Mouse (Mus musculus) spleen, postnatal 0 days (tissue): ENCODE measurements around the gene Dtd2. TPM values are rescaled to one million over a fixed set of nuclear protein-coding genes. Genes with fewer than 3 reads are reported as not detected.

Source experiments
- polyA plus RNA-seq: library from polyadenylated mRNA; unstranded; fragments of >200 nt; fragmentation: Nextera tagmentation; extraction: Ambion mirVana; gene quantifications from 2 replicates; pipeline ENCODE4 v1.2.1, GENCODE M21; 2015

The Dtd2 gene
- 27.6 and 28.9 TPM in 2 replicates for polyA plus RNA-seq

DNA sequence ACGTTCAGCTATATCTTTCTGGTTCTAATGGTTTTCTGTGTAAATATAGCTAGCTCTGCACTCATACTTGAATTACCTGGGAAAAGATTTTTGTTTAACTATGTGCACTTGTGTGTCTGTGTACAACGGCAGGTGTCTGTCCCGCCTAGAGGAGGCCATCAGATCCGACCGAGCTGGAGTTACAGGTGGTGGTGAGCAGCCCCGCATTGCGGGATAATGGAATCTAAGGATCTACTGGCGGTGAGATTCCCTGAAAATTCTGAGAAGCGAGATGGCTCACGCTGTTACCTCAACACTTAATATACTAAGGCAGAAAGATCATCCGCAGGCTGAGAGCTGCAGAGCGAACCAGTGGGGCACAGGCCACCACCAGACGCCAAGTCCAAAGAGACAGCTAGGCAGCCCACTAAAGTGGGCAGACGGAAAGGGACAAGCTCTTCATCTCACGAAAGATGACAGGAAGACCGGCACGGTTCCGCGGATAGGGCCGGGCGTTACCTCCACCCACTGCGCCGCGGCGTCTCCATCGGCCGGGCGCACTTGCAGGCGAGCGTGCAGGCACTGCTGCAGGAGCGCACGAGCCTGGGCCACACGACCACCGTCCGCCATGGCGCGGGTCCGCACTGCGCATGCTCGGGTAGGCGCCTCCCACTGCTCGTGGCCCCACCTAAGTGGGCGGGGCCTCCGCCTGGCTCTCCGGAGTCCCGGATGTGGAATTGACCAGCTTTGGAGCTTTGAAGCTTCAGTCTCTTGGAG is at the start of gene Dtd2:
TSS of gene Dtd2 (minus strand) at position 625 of the 756 bp plus-strand sequence.

DNA sequence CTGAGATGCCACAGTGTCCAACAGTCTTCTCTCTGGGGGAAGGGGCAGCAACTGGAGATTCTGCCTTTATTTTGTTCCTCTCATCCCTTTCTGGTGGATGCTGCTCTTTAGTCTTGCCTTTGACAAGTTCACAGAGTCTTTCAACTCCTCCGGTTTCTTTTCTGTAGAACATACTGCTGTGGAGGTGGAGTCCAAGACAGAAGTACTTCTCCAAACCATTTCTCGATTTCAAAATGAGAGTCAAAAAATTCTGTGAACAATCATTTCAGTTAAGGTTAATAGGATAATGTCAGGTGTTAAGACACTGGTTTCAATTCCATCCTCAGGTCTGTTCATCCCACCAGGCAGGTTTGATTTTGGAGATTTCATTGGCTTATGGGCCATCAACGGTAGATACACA is 21.7 kb upstream of the Dtd2 start, which contains the start of gene Gpr33:
TSS of gene Gpr33 (minus strand) at position 101 of the 400 bp plus-strand sequence.

DNA sequence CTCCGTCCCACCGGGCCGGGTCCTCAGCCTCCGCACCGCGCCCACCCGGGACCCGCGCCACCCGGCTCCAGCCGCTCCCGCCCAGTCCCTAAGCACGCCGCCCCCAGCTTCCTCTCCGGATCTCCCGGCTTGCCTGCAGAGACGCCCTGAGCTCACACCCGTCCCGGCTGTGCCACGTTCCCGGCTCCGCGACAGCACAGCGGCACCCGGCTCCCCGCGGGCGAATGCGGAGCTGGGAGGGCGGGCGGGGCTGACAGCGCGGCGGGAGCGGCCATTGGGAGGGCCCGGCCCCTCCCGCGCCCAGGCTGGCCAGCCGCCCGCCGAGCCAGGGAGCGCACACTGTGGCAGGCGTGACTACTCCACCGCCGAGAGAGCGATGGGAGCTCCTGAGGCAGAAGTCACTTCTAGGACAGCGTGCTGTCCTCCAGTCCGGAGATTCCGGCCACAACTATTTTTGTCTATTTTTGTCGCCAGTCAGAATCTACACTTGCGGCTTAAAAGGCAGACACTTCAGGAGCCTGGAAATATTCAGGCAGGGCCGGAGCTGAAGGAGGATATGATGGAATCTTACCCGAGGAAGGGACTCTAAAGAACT is 35.1 kb downstream of the Dtd2 start, which contains the start of gene Heatr5a:
TSS of gene Heatr5a (minus strand) at position 252 of the 595 bp plus-strand sequence.

Other genes with a start within 250 kb of the Dtd2 start
- gene Hectd1, start 177.0 kb downstream of the Dtd2 start, polyA plus RNA-seq = 36.7 and 37.1 TPM in 2 replicates
- 7.8 and 8.2 TPM in 2 replicates for gene Heatr5a, start 35.2 kb downstream of the Dtd2 start, polyA plus RNA-seq
- not detected in 2 replicates for gene Gpr33, start 21.6 kb upstream of the Dtd2 start, polyA plus RNA-seq
- 6.7 and 7.4 TPM in 2 replicates for gene Nubpl, start 91.2 kb upstream of the Dtd2 start, polyA plus RNA-seq